Mouse (Mus musculus) lung, adult 2 months (tissue): Measurements from ENCODE around the gene Tango2.

Experiments
- CTCF ChIP-seq: fragments of 200-500 bp; IDR thresholded peaks from 2 replicates; pipeline ENCODE4 v1.5.1; 2011; ENCODE audit warnings: mild to moderate bottlenecking, low read length, control low read depth; ENCODE audit not compliant: insufficient read depth
- POLR2A ChIP-seq: fragments of 200-500 bp; IDR thresholded peaks from 2 replicates; pipeline ENCODE4 v1.6.1; 2011; ENCODE audit warnings: low read depth, mild to moderate bottlenecking, control low read depth, low read length, borderline replicate concordance; ENCODE audit errors: extremely low read depth

GRCm38 (mm10) chr16:18396201-18396600, 48.3 kb upstream of the Tango2 start:
- peak; percentile 41; the same call in 1 of the 2 replicates for TF ChIP-seq POLR2A
- no peak for TF ChIP-seq CTCF
